ENCODE assay signal across 41 mouse cellular contexts in the genomic region with DNA sequence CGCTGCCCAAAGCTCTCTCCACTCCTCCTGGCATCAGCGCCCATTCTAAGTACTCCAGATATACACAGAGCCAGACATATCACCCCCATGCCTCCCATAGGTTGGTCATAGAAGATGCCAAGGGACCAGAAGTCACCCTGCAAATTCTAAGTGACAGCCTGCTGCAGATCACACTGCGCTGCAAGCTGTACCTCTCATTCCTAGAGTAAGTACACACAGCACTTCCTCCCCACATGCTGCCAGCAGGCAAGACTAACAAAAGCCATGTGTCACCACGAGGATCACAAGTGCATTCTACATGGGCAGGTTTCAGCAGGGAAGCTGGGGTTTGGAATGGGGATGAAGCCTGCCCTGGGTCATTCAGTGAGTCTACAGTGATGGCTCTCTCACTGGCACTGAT. TPM values are rescaled to one million over a fixed set of nuclear protein-coding genes. Genes with fewer than 3 reads are reported as not detected.
A peak's percentile ranks its signal among the peaks of the same experiment; 100 is the strongest.
DNase-seq lines count a peak whose midpoint lies in the region; ATAC-seq lines count a peak whose summit lies in the region.
"Had no signal": no experiment of that assay in that cellular context is flagged by ENCODE, and none has a peak within 500 bp of the region (broad histone marks: within the 10 kb centered on the region; RNA-seq: fewer than 3 reads in every experiment).

No protein-coding gene starts in this region.

- no peaks in the 10 kb centered on the region for H3K9me3 ChIP-seq in embryonic facial prominence, embryonic 10.5 days
- H3K9me3 ChIP-seq in liver, embryonic 12.5 days (replicated peaks): no peaks in the 10 kb centered on the region
- H3K9me3 ChIP-seq in kidney, embryonic 14.5 days (ENCODE audit: control insufficient read depth, low read length): no peaks in the 10 kb centered on the region
- H3K9me3 ChIP-seq: hindbrain, embryonic 13.5 days; liver, embryonic 15.5 days; midbrain, embryonic 10.5 days; midbrain, embryonic 15.5 days; neural tube, embryonic 15.5 days had no signal

- peak; percentile 23 for DNase-seq in cerebellum, adult 9-10 months
- peak; percentile 35 for DNase-seq in cerebellum, adult 9-11 months
- peak; percentile 16 for DNase-seq in embryonic facial prominence, embryonic 10.5 days (ENCODE audit: low spot score)
- DNase-seq in forelimb bud, embryonic 11.5 days (ENCODE audit: low read depth, low spot score): peak; percentile 13
- no peak for DNase-seq in heart, adult 18-20 months
- DNase-seq: adrenal gland, adult 8-10 months; embryo, embryonic 11 days; gastrocnemius, postnatal 25 days; heart, adult 11 months; heart, postnatal 36 days; kidney, adult 9 months; kidney, postnatal 25 days; left cerebral cortex, postnatal 4 days; liver; lung, embryonic 14.5 days; spleen, adult 18-20 months; thymus, postnatal 14 days had no signal

- peak overlapping the region; percentile 2; the same call in 1 of the 2 replicates for H3K27ac ChIP-seq in embryonic facial prominence, embryonic 10.5 days (replicated peaks)
- no peak overlapping the region for H3K27ac ChIP-seq in liver, embryonic 12.5 days
- H3K27ac ChIP-seq in kidney, embryonic 14.5 days (ENCODE audit: low read depth, low read length): no peak overlapping the region
- H3K27ac ChIP-seq: hindbrain, embryonic 13.5 days; liver, embryonic 15.5 days; midbrain, embryonic 10.5 days; midbrain, embryonic 15.5 days; neural tube, embryonic 15.5 days had no signal

- H3K4me3 ChIP-seq in embryonic facial prominence, embryonic 10.5 days: no peak overlapping the region
- no peak overlapping the region for H3K4me3 ChIP-seq in liver, embryonic 12.5 days
- H3K4me3 ChIP-seq in kidney, embryonic 14.5 days (ENCODE audit: low read length): no peak overlapping the region
- H3K4me3 ChIP-seq: hindbrain, embryonic 13.5 days; liver, embryonic 15.5 days; midbrain, embryonic 10.5 days; midbrain, embryonic 15.5 days; neural tube, embryonic 15.5 days had no signal

- H3K4me2 ChIP-seq in liver, embryonic 12.5 days: no peak overlapping the region
- H3K4me2 ChIP-seq in kidney, embryonic 14.5 days (replicated peaks; ENCODE audit: low read depth, low read length): no peak overlapping the region
- H3K4me2 ChIP-seq: heart, embryonic 11.5 days; hindbrain, embryonic 13.5 days; liver, embryonic 15.5 days; lung, embryonic 14.5 days; midbrain, embryonic 15.5 days; neural tube, embryonic 15.5 days had no signal

- no peak for ATAC-seq in liver, embryonic 12.5 days
- no peak for ATAC-seq in kidney, embryonic 14.5 days (ENCODE audit: low FRiP score, low TSS enrichment)
- ATAC-seq: activated CD4-positive, CD25-positive, alpha-beta regulatory T cell, adult 4 months; forebrain, embryonic 14.5 days; intestine, postnatal 0 days; midbrain, embryonic 15.5 days had no signal

- no peaks in the 10 kb centered on the region for H3K27me3 ChIP-seq in embryonic facial prominence, embryonic 10.5 days (replicated peaks; ENCODE audit: low read depth, poor library complexity, severe bottlenecking)
- 0 out of 2 replicates have a peak, but pooled peaks cover 5% of the 10 kb centered on the region for H3K27me3 ChIP-seq in liver, embryonic 12.5 days (replicated peaks)
- H3K27me3 ChIP-seq in kidney, embryonic 14.5 days (ENCODE audit: control insufficient read depth, insufficient read depth, low read length): no peaks in the 10 kb centered on the region
- H3K27me3 ChIP-seq: hindbrain, embryonic 13.5 days; liver, embryonic 15.5 days; midbrain, embryonic 15.5 days; neural tube, embryonic 15.5 days had no signal

- H3K4me1 ChIP-seq in embryonic facial prominence, embryonic 10.5 days: peaks cover 27% of the 10 kb centered on the region
- 0 out of 2 replicates have a peak, but pooled peaks cover 8% of the 10 kb centered on the region for H3K4me1 ChIP-seq in liver, embryonic 12.5 days
- peaks cover 10% of the 10 kb centered on the region for H3K4me1 ChIP-seq in kidney, embryonic 14.5 days (ENCODE audit: control insufficient read depth, insufficient read depth, low read length)
- H3K4me1 ChIP-seq: liver, embryonic 15.5 days had no signal

- 65% methylated on average over 4 of the region's 4 CpGs for WGBS in embryonic facial prominence, embryonic 10.5 days
- 49% methylated on average over 4 of the region's 4 CpGs for WGBS in liver, embryonic 12.5 days (ENCODE audit: insufficient replicate concordance)
- 69% methylated on average over 4 of the region's 4 CpGs for WGBS in kidney, embryonic 14.5 days

- no peak overlapping the region for H3K9ac ChIP-seq in liver, embryonic 12.5 days
- H3K9ac ChIP-seq in kidney, embryonic 14.5 days (ENCODE audit: low read depth, low read length): no peak overlapping the region
- H3K9ac ChIP-seq: hindbrain, embryonic 13.5 days; liver, embryonic 15.5 days; lung, embryonic 14.5 days; midbrain, embryonic 15.5 days; neural tube, embryonic 15.5 days had no signal

- no peaks in the 10 kb centered on the region for H3K36me3 ChIP-seq in embryonic facial prominence, embryonic 10.5 days (replicated peaks)
- H3K36me3 ChIP-seq in liver, embryonic 12.5 days: no peaks in the 10 kb centered on the region
- H3K36me3 ChIP-seq in kidney, embryonic 14.5 days (ENCODE audit: control insufficient read depth, insufficient read depth, low read length): no peaks in the 10 kb centered on the region
- H3K36me3 ChIP-seq: hindbrain, embryonic 13.5 days; liver, embryonic 15.5 days; midbrain, embryonic 10.5 days; midbrain, embryonic 15.5 days; neural tube, embryonic 15.5 days had no signal

RNA-seq across cellular contexts. Expression of a gene that starts 3.4 kb away (rescaled TPM):
- polyA plus RNA-seq in embryonic facial prominence, embryonic 10.5 days (2016; fragmentation: Nextera tagmentation; extraction: Ambion mirVana): 0.20 and 0.32 TPM in 2 replicates
- polyA plus RNA-seq in liver, embryonic 12.5 days (2016; fragmentation: Nextera tagmentation; extraction: Ambion mirVana): not detected in 2 replicates
- polyA plus RNA-seq in kidney, embryonic 14.5 days (2014; fragmentation: Nextera tagmentation; extraction: Ambion mirVana): 0.66 and 1.1 TPM in 2 replicates
- total RNA-seq in heart, adult 18-20 months (2021): not detected
- total RNA-seq: adrenal gland, postnatal 4 days; CH12.LX; gastrocnemius, adult 18-20 months; gastrocnemius, postnatal 25 days; heart, postnatal 36 days; layer of hippocampus, adult 18-20 months; layer of hippocampus, postnatal 25 days; left cerebral cortex, adult 8-10 months had no signal
- polyA plus RNA-seq: activated CD4-positive, CD25-positive, alpha-beta regulatory T cell, adult 4 months; C2C12; liver, embryonic 15.5 days had no signal

RNA-seq across cellular contexts. Expression of a gene that starts 30.7 kb away (rescaled TPM):
- polyA plus RNA-seq in embryonic facial prominence, embryonic 10.5 days (2016; fragmentation: Nextera tagmentation; extraction: Ambion mirVana): not detected in 2 replicates
- polyA plus RNA-seq in liver, embryonic 12.5 days (2016; fragmentation: Nextera tagmentation; extraction: Ambion mirVana): not detected in 2 replicates
- not detected in 2 replicates for polyA plus RNA-seq in kidney, embryonic 14.5 days (2014; fragmentation: Nextera tagmentation; extraction: Ambion mirVana)
- total RNA-seq in heart, adult 18-20 months (2021): not detected
- total RNA-seq: adrenal gland, postnatal 4 days; CH12.LX; ES-E14; gastrocnemius, adult 18-20 months; gastrocnemius, postnatal 25 days; heart, postnatal 36 days; layer of hippocampus, adult 18-20 months; layer of hippocampus, postnatal 25 days; left cerebral cortex, adult 8-10 months; left cerebral cortex, postnatal 4 days; megakaryocyte progenitor cell, adult 5-6 weeks had no signal
- polyA plus RNA-seq: activated CD4-positive, CD25-positive, alpha-beta regulatory T cell, adult 4 months; C2C12; forebrain, embryonic 14.5 days; frontal cortex, adult 2 months; heart, embryonic 11.5 days; heart, embryonic 16.5 days; hindbrain, embryonic 13.5 days; intestine, postnatal 0 days; liver, embryonic 15.5 days; lung, embryonic 14.5 days; midbrain, embryonic 10.5 days; midbrain, embryonic 15.5 days; neural tube, embryonic 15.5 days; stomach, embryonic 16.5 days; urinary bladder, adult 2 months had no signal

RNA-seq across cellular contexts. Expression of a gene that starts 36.4 kb away (rescaled TPM):
- polyA plus RNA-seq in embryonic facial prominence, embryonic 10.5 days (2016; fragmentation: Nextera tagmentation; extraction: Ambion mirVana): not detected in 2 replicates
- polyA plus RNA-seq in liver, embryonic 12.5 days (2016; fragmentation: Nextera tagmentation; extraction: Ambion mirVana): 0.13 and 0.23 TPM in 2 replicates
- polyA plus RNA-seq in kidney, embryonic 14.5 days (2014; fragmentation: Nextera tagmentation; extraction: Ambion mirVana): not detected in 2 replicates
- 1 to 10 TPM in 1 of 2 experiments, not detected in 1; 9.4 TPM for total RNA-seq in heart, adult 18-20 months (2021)
- total RNA-seq: adrenal gland, adult 8-10 months; CH12.LX; gastrocnemius, adult 18-20 months; gastrocnemius, postnatal 25 days; heart, postnatal 36 days; megakaryocyte progenitor cell, adult 5-6 weeks had no signal
- polyA plus RNA-seq: activated CD4-positive, CD25-positive, alpha-beta regulatory T cell, adult 4 months; C2C12; hindbrain, embryonic 13.5 days; midbrain, embryonic 10.5 days; neural tube, embryonic 15.5 days; urinary bladder, adult 2 months had no signal

Comparison
In these comparisons a context has a peak if more than half of its experiments do, and no peak if none do; other contexts are left out.
1. DNase-seq: peak in cerebellum, adult 9-10 months (single experiment), cerebellum, adult 9-11 months (single experiment), embryonic facial prominence, embryonic 10.5 days (single experiment) and forelimb bud, embryonic 11.5 days (single experiment); none in heart, adult 18-20 months (0 of 2).